Mouse (Mus musculus): Measurements from ENCODE around the gene Eomes.

Eomes gene

GRCm38 (mm10) chr9:118512681-118513233 lies 34.7 kb downstream of the Eomes start:
- no peak for ATAC-seq (ENCODE audit: insufficient number of reproducible peaks, low FRiP score, low TSS enrichment)

DNA sequence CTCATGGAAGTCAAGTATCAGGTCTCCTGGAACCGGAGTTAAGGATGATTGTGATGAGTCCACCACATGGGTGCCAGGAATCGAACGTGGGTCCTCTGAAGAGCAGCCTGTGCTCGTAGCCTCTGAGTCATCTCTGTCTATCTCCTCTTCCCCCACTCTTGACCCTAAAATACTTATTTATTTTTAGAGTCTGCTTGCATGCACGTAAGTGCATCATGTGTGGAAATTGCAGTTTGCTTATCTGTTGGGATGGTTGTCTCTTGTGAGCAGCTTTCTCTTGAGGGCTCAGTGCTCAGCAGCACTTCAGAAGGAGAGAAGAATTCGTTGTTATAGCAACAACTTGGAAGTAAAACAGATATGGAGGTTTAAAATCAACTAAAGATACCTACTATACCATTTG lies 37.5 kb downstream of the Eomes start:
- ATAC-seq (ENCODE audit: insufficient number of reproducible peaks, low FRiP score, low TSS enrichment) = no peak

DNA sequence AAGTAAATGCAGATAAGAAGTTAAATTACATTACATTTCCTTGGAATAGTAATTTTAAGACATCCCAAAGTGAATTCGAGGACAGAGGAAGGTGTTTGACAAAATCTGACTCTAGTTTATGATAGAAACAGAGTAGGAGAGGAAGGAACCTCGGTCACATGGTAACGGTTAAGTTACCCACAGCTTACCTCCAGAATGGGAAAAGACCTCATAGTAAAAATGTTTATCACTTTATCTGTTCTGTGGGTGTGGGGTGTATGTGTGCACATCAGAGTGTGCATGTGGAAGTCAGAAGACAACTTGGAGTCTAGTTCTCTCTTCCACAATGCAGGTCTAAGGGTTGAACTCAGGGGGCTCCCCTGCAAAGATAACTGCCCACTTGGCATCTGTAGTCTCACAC lies 38.1 kb downstream of the Eomes start:
- ATAC-seq (ENCODE audit: insufficient number of reproducible peaks, low FRiP score, low TSS enrichment) = no peak

- ATAC-seq (ENCODE audit: insufficient number of reproducible peaks, low FRiP score, low TSS enrichment) = no peak
Observed at GRCm38 (mm10) chr9:118517619-118518018, 39.6 kb downstream of the Eomes start.

DNA sequence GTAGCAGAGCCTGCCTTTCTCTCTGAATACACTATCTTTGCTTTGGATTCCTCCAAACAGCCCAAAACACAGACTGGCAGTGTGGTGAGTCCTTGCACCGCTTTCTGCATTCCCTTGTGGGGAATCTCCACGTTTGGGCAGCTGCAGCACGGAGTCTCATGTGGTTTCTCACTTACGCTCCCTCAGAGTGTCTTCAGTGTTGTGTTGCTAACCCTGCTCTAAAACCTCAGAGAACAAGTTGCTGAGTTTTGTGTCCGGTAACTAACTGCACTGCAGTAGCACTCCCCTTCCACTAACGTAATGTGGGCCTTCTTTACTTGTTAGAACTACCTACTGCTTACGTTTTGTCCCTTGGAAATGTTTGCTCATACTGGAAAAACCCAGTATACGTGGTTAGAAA lies 41.1 kb downstream of the Eomes start:
- ATAC-seq (ENCODE audit: insufficient number of reproducible peaks, low FRiP score, low TSS enrichment) = no peak

DNA sequence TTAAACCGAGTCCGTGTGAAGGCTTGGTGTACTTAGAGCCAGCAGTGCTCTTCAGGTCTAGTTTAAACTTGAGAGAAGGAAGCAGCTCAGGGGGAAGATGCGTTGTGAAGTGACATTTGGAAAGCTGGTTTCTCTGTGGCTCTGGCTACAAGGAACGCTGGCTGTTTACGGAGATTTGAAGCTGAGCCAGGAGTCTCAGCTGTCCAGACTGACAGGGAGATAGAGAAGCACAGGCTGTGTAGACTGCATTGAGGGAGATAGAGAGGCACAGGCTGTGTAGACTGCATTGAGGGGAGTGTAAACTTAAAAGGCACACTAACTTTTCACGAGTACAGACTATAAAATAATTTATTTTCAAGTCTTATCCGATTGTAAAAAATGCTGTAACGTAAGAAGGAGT lies 42.0 kb downstream of the Eomes start:
- no peak for ATAC-seq (ENCODE audit: insufficient number of reproducible peaks, low FRiP score, low TSS enrichment)

- ATAC-seq (ENCODE audit: insufficient number of reproducible peaks, low FRiP score, low TSS enrichment) = no peak
Observed at GRCm38 (mm10) chr9:118520858-118521257, 42.8 kb downstream of the Eomes start.

DNA sequence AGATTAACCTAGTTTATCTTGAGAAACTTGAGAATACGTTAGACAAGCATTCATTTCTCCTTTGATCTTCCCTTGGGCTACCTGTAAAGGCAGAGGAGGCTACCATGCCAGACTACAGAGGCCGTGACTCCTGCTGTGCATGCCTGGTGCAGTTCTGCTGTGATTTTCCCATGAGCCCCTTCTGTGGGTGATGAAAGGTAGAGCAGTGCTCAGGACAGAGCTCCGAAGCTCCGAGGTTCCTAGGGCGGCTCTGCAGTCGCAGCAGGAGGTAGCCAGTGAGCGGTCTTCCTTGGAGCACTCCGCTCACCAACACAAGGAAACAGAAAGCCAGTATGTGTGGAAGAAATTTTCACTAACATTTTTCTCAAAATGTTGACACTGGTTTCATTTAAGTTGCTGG lies 43.6 kb downstream of the Eomes start:
- ATAC-seq (ENCODE audit: insufficient number of reproducible peaks, low FRiP score, low TSS enrichment) = no peak

DNA sequence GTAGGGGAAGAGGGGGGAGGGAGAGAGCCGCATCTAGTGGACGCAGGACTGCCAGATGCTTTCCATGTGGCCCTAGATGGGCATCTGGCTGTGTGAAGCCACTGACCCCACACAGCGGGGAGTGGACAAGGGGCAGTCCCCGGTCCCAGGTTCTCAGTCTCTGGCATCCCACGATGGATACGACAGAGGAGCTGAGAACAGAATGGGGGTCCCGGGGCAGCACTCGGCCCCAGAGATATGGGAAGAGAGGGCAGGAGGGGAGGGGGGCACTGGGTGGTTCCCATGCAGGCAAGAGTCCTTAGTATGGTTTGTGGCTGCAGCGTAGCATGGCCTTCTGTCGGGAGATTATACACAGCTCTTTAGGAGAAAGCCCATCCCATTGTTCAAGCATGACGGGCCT lies 45.7 kb downstream of the Eomes start:
- ATAC-seq (ENCODE audit: insufficient number of reproducible peaks, low FRiP score, low TSS enrichment) = no peak

DNA sequence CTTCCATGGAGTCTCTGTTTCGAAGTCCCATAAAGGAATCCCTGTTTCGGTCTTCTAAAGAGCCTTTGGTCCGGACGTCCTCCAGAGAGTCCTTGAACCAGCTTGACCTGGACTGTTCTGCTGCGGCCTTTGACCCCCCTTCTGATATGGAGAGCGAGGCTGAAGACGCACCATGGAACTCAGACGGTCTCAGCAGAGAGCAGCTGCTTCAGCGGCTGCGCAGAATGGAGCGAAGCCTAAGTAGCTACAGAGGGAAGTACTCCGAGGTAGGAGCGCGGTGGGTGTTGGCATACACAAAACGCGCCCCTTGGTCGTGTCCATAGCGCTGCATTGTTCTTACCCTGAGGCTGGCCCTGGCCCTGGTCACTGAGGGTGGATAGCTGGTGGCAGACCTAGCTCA lies 49.0 kb downstream of the Eomes start:
- no peak for ATAC-seq (ENCODE audit: insufficient number of reproducible peaks, low FRiP score, low TSS enrichment)

DNA sequence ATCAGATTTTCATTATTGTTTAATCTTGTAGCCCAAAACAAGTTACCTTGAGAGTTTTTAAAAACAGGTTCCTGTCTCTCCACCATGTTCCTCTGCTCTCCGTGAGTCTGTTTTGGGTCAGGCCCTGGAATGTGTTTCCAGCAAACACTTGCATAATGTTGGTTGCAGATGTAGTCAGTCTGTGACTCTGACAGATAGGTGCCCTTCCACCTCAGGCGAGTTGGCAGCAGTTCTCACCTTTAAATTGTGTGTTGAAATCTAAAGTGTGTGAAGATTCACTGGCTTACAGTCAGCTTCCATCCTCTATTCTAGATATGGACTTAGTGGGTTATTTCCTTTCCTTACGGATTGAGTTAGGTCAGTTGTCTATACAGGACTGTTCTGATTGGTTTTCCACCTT lies 51.8 kb downstream of the Eomes start:
- ATAC-seq (ENCODE audit: insufficient number of reproducible peaks, low FRiP score, low TSS enrichment) = no peak

- no peak for ATAC-seq (ENCODE audit: insufficient number of reproducible peaks, low FRiP score, low TSS enrichment)
Observed at GRCm38 (mm10) chr9:118530679-118531078, 52.7 kb downstream of the Eomes start.

- no peak for ATAC-seq (ENCODE audit: insufficient number of reproducible peaks, low FRiP score, low TSS enrichment)
Observed at GRCm38 (mm10) chr9:118532516-118533205, 54.6 kb downstream of the Eomes start.
